Mouse (Mus musculus) forebrain, embryonic 10.5 days (tissue): ENCODE data around the gene Terf2. TPM values are rescaled to one million over a fixed set of nuclear protein-coding genes. Genes with fewer than 3 reads are reported as not detected.

Experiments
- DNase-seq: peaks from one replicate; pipeline ENCODE4 v3.0.0-alpha.2; 2017; ENCODE audit warnings: low spot score; ENCODE audit errors: extremely low spot score
- H3K27ac ChIP-seq: fragments of 300-500 bp; sonication (generic); 2 replicates; pipeline ENCODE4 v1.5.1; 2016; ENCODE audit warnings: mild to moderate bottlenecking
- H3K27me3 ChIP-seq: fragments of 300-500 bp; sonication (generic); 2 replicates; pipeline ENCODE4 v1.6.1; 2016; ENCODE audit warnings: mild to moderate bottlenecking; ENCODE audit not compliant: poor library complexity, severe bottlenecking
- H3K36me3 ChIP-seq: fragments of 300-500 bp; sonication (generic); replicated peaks from 2 replicates; pipeline ENCODE4 v1.6.1; 2016; ENCODE audit warnings: mild to moderate bottlenecking, moderate library complexity
- H3K4me1 ChIP-seq: fragments of 300-500 bp; sonication (generic); 2 replicates; pipeline ENCODE4 v1.6.1; 2016
- H3K4me3 ChIP-seq: fragments of 300-500 bp; sonication (generic); 2 replicates; pipeline ENCODE4 v1.5.1; 2016; ENCODE audit warnings: mild to moderate bottlenecking, moderate library complexity
- H3K9me3 ChIP-seq: fragments of 300-500 bp; sonication (generic); 2 replicates; pipeline ENCODE4 v1.6.1; 2016; ENCODE audit warnings: mild to moderate bottlenecking, moderate library complexity
- WGBS: fragments of 180-500 bp; shearing (Covaris S2); methylation state at CpG from one replicate; pipeline ENCODE4 v1.1.7; 2016; 5-methylcytosine and 5-hydroxymethylcytosine counted together
- polyA plus RNA-seq: library from polyadenylated mRNA; unstranded; fragments of >200 nt; fragmentation: Nextera tagmentation; extraction: Ambion mirVana; gene quantifications from 2 replicates; pipeline ENCODE4 v1.2.1, GENCODE M21; 2016

Terf2 gene
- 17.0 and 19.6 TPM in 2 replicates for polyA plus RNA-seq

GRCm38 (mm10) chr8:107096366-107097036 is at the start of gene Terf2:
Terf2 (minus strand) TSS chr8:107096547.
- H3K36me3 ChIP-seq = peaks cover 32% of the 10 kb centered on the region
- 5% methylated on average over 39 of the region's 39 CpGs for WGBS
- H3K4me1 ChIP-seq = peaks cover 18% of the 10 kb centered on the region
- DNase-seq = peak; percentile 96
- peak within 1 kb of the TSS; percentile 75 for H3K4me3 ChIP-seq
- no peaks in the 10 kb centered on the region for H3K9me3 ChIP-seq
- H3K27ac ChIP-seq = peak within 1 kb of the TSS; percentile 96
- no peaks in the 10 kb centered on the region for H3K27me3 ChIP-seq

- DNase-seq = no peak
- Histone ChIP-seq H3K4me3 (no peak overlapping the region), H3K27ac (no peak overlapping the region), H3K36me3 (no peaks in the 10 kb centered on the region), H3K27me3 (no peaks in the 10 kb centered on the region), H3K4me1 (peaks cover 19% of the 10 kb centered on the region), H3K9me3 (no peaks in the 10 kb centered on the region)
- WGBS = 59% methylated on average over 4 of the region's 4 CpGs
These were observed 47.2 kb upstream of the Terf2 start for GRCm38 (mm10) chr8:107143501-107143900.

- Histone ChIP-seq H3K27me3 (no peaks in the 10 kb centered on the region), H3K9me3 (no peaks in the 10 kb centered on the region), H3K4me3 (no peak overlapping the region), H3K36me3 (no peaks in the 10 kb centered on the region), H3K4me1 (peaks cover 21% of the 10 kb centered on the region), H3K27ac (no peak overlapping the region)
- WGBS = 89% methylated on average over 4 of the region's 4 CpGs
- no peak for DNase-seq
These were observed 46.2 kb upstream of the Terf2 start for GRCm38 (mm10) chr8:107142539-107142938.

- Histone ChIP-seq H3K36me3 (no peaks in the 10 kb centered on the region), H3K9me3 (no peaks in the 10 kb centered on the region), H3K27ac (peak overlapping the region; percentile 69), H3K4me1 (peaks cover 36% of the 10 kb centered on the region), H3K27me3 (no peaks in the 10 kb centered on the region), H3K4me3 (no peak overlapping the region)
- 53% methylated on average over 13 of the region's 13 CpGs for WGBS
- DNase-seq = no peak
These were observed 43.5 kb upstream of the Terf2 start for GRCm38 (mm10) chr8:107139704-107140470.

GRCm38 (mm10) chr8:107138338-107138737 is 42.0 kb upstream of the Terf2 start:
- Histone ChIP-seq H3K27ac (no peak overlapping the region), H3K9me3 (no peaks in the 10 kb centered on the region), H3K36me3 (no peaks in the 10 kb centered on the region), H3K4me3 (no peak overlapping the region), H3K4me1 (peaks cover 46% of the 10 kb centered on the region), H3K27me3 (no peaks in the 10 kb centered on the region)
- WGBS = 95% methylated on average over 5 of the region's 5 CpGs
- DNase-seq = no peak

- H3K27me3 ChIP-seq = peaks cover 3% of the 10 kb centered on the region; the same call in 1 of the 2 replicates
- WGBS = 85% methylated on average over 6 of the region's 6 CpGs
- no peak overlapping the region for H3K27ac ChIP-seq
- H3K36me3 ChIP-seq = no peaks in the 10 kb centered on the region
- DNase-seq = no peak
- peaks cover 51% of the 10 kb centered on the region for H3K4me1 ChIP-seq
- no peak overlapping the region for H3K4me3 ChIP-seq
- H3K9me3 ChIP-seq = no peaks in the 10 kb centered on the region
These were observed 41.2 kb upstream of the Terf2 start for GRCm38 (mm10) chr8:107137591-107137990.

- Histone ChIP-seq H3K4me3 (no peak overlapping the region), H3K27ac (peak overlapping the region; percentile 85), H3K27me3 (peaks cover 3% of the 10 kb centered on the region; the same call in 1 of the 2 replicates), H3K9me3 (no peaks in the 10 kb centered on the region), H3K4me1 (peaks cover 51% of the 10 kb centered on the region), H3K36me3 (no peaks in the 10 kb centered on the region)
- 29% methylated on average over 8 of the region's 8 CpGs for WGBS
- no peak for DNase-seq
These were observed 39.8 kb upstream of the Terf2 start for GRCm38 (mm10) chr8:107136003-107136612.

GRCm38 (mm10) chr8:107133881-107134280 is 37.5 kb upstream of the Terf2 start:
- Histone ChIP-seq H3K36me3 (no peaks in the 10 kb centered on the region), H3K27me3 (peaks cover 3% of the 10 kb centered on the region; the same call in 1 of the 2 replicates), H3K4me3 (no peak overlapping the region), H3K4me1 (peaks cover 52% of the 10 kb centered on the region), H3K27ac (peak overlapping the region; percentile 44), H3K9me3 (no peaks in the 10 kb centered on the region)
- DNase-seq = no peak
- 65% methylated on average over 6 of the region's 6 CpGs for WGBS

- no peaks in the 10 kb centered on the region for H3K9me3 ChIP-seq
- peaks cover 55% of the 10 kb centered on the region for H3K4me1 ChIP-seq
- H3K36me3 ChIP-seq = no peaks in the 10 kb centered on the region
- 84% methylated on average over 24 of the region's 24 CpGs for WGBS
- peak overlapping the region; percentile 44; the same call in 1 of the 2 replicates for H3K27ac ChIP-seq
- no peak for DNase-seq
- H3K27me3 ChIP-seq = peaks cover 3% of the 10 kb centered on the region; the same call in 1 of the 2 replicates
- no peak overlapping the region for H3K4me3 ChIP-seq
These were observed 36.5 kb upstream of the Terf2 start for GRCm38 (mm10) chr8:107132581-107133491.

- DNase-seq = no peak
- H3K4me1 ChIP-seq = peaks cover 38% of the 10 kb centered on the region
- no peaks in the 10 kb centered on the region for H3K9me3 ChIP-seq
- H3K27ac ChIP-seq = 0 out of 2 replicates have a peak overlapping the region, but pooled peaks have one; percentile 51
- H3K4me3 ChIP-seq = no peak overlapping the region
- WGBS = 72% methylated on average over 6 of the region's 6 CpGs
- H3K27me3 ChIP-seq = peaks cover 3% of the 10 kb centered on the region; the same call in 1 of the 2 replicates
- H3K36me3 ChIP-seq = no peaks in the 10 kb centered on the region
These were observed 33.7 kb upstream of the Terf2 start for GRCm38 (mm10) chr8:107130028-107130427.

- DNase-seq = no peak
- no peak overlapping the region for H3K4me3 ChIP-seq
- H3K36me3 ChIP-seq = no peaks in the 10 kb centered on the region
- no peaks in the 10 kb centered on the region for H3K9me3 ChIP-seq
- 53% methylated on average over 8 of the region's 8 CpGs for WGBS
- peaks cover 3% of the 10 kb centered on the region; the same call in 1 of the 2 replicates for H3K27me3 ChIP-seq
- H3K27ac ChIP-seq = peak overlapping the region; percentile 51; the same call in 1 of the 2 replicates
- H3K4me1 ChIP-seq = peaks cover 38% of the 10 kb centered on the region
These were observed 33.1 kb upstream of the Terf2 start for GRCm38 (mm10) chr8:107129171-107130025.
